Mouse (Mus musculus): ENCODE measurements around the gene Trpv4. TPM values are rescaled to one million over a fixed set of nuclear protein-coding genes. Genes with fewer than 3 reads are reported as not detected.

The Trpv4 gene
- polyA plus RNA-seq, 1 experiment from 2014 or later, result 0.17 TPM

GRCm38 (mm10) chr5:114625590-114625989, 32.6 kb downstream of the Trpv4 start:
- H3K4me2 ChIP-seq (ENCODE audit: low read depth, low read length, severe bottlenecking), result no peak overlapping the region
- H3K9ac ChIP-seq (ENCODE audit: low read length), result no peak overlapping the region
- no peak overlapping the region for H3K27ac ChIP-seq (ENCODE audit: low read depth, low read length)
- no peak for ATAC-seq (replicated peaks; ENCODE audit: low FRiP score)
- no peaks in the 10 kb centered on the region; the same call in 1 of the 2 replicates for H3K27me3 ChIP-seq (ENCODE audit: control insufficient read depth, insufficient read depth, low read length)
- H3K4me1 ChIP-seq (replicated peaks; ENCODE audit: control insufficient read depth, insufficient read depth, low read length), result no peaks in the 10 kb centered on the region
- H3K36me3 ChIP-seq (ENCODE audit: control insufficient read depth, insufficient read depth, low read length), result no peaks in the 10 kb centered on the region
- H3K9me3 ChIP-seq (ENCODE audit: control insufficient read depth, low read length), result no peaks in the 10 kb centered on the region
- WGBS, result 21% methylated on average over 3 of the region's 3 CpGs
- peak; percentile 84 for DNase-seq (ENCODE audit: low spot score)
- no peak overlapping the region for H3K4me3 ChIP-seq (ENCODE audit: low read depth, low read length)

- 45% methylated on average over 6 of the region's 6 CpGs for WGBS
- Histone ChIP-seq H3K36me3 (ENCODE audit: control insufficient read depth, insufficient read depth, low read length) (no peaks in the 10 kb centered on the region), H3K9me3 (ENCODE audit: control insufficient read depth, low read length) (no peaks in the 10 kb centered on the region)
Measured at GRCm38 (mm10) chr5:114620305-114620704, 37.9 kb downstream of the Trpv4 start.

GRCm38 (mm10) chr5:114618851-114619250, 39.4 kb downstream of the Trpv4 start:
- no peak overlapping the region for H3K9ac ChIP-seq (ENCODE audit: low read length)
- DNase-seq (ENCODE audit: low spot score) (peak; percentile 91), ATAC-seq (replicated peaks; ENCODE audit: low FRiP score) (peak; percentile 28; the same call in 1 of the 2 replicates)
- no peak overlapping the region for H3K27ac ChIP-seq (ENCODE audit: low read depth, low read length)
- no peaks in the 10 kb centered on the region; the same call in 1 of the 2 replicates for H3K27me3 ChIP-seq (ENCODE audit: control insufficient read depth, insufficient read depth, low read length)
- 26% methylated on average over 8 of the region's 8 CpGs for WGBS
- no peaks in the 10 kb centered on the region for H3K9me3 ChIP-seq (ENCODE audit: control insufficient read depth, low read length)
- no peaks in the 10 kb centered on the region for H3K4me1 ChIP-seq (replicated peaks; ENCODE audit: control insufficient read depth, insufficient read depth, low read length)
- no peak overlapping the region for H3K4me3 ChIP-seq (ENCODE audit: low read depth, low read length)
- no peaks in the 10 kb centered on the region for H3K36me3 ChIP-seq (ENCODE audit: control insufficient read depth, insufficient read depth, low read length)
- H3K4me2 ChIP-seq (ENCODE audit: low read depth, low read length, severe bottlenecking), result no peak overlapping the region

More at GRCm38 (mm10) chr5:114620305-114620704, 37.9 kb downstream of the Trpv4 start:
- H3K27me3 ChIP-seq (ENCODE audit: control insufficient read depth, insufficient read depth, low read length), result no peaks in the 10 kb centered on the region; the same call in 1 of the 2 replicates
- H3K27ac ChIP-seq (ENCODE audit: low read depth, low read length), result no peak overlapping the region
- DNase-seq (ENCODE audit: low spot score) (no peak), ATAC-seq (replicated peaks; ENCODE audit: low FRiP score) (no peak)
- no peaks in the 10 kb centered on the region for H3K4me1 ChIP-seq (replicated peaks; ENCODE audit: control insufficient read depth, insufficient read depth, low read length)
- H3K4me2 ChIP-seq (ENCODE audit: low read depth, low read length, severe bottlenecking), result no peak overlapping the region
- no peak overlapping the region for H3K9ac ChIP-seq (ENCODE audit: low read length)
- no peak overlapping the region for H3K4me3 ChIP-seq (ENCODE audit: low read depth, low read length)

- DNase-seq (ENCODE audit: low spot score) (no peak), ATAC-seq (replicated peaks; ENCODE audit: low FRiP score) (no peak)
- Histone ChIP-seq H3K27me3 (ENCODE audit: control insufficient read depth, insufficient read depth, low read length) (no peaks in the 10 kb centered on the region; the same call in 1 of the 2 replicates), H3K4me1 (replicated peaks; ENCODE audit: control insufficient read depth, insufficient read depth, low read length) (no peaks in the 10 kb centered on the region), H3K9me3 (ENCODE audit: control insufficient read depth, low read length) (no peaks in the 10 kb centered on the region), H3K9ac (ENCODE audit: low read length) (no peak overlapping the region), H3K4me2 (ENCODE audit: low read depth, low read length, severe bottlenecking) (no peak overlapping the region), H3K27ac (ENCODE audit: low read depth, low read length) (no peak overlapping the region), H3K4me3 (ENCODE audit: low read depth, low read length) (no peak overlapping the region), H3K36me3 (ENCODE audit: control insufficient read depth, insufficient read depth, low read length) (no peaks in the 10 kb centered on the region)
- 85% methylated on average over 12 of the region's 12 CpGs for WGBS
Measured at GRCm38 (mm10) chr5:114617809-114618208, 40.4 kb downstream of the Trpv4 start.

GRCm38 (mm10) chr5:114616336-114617061, 41.7 kb downstream of the Trpv4 start:
- H3K4me2 ChIP-seq (ENCODE audit: low read depth, low read length, severe bottlenecking), result no peak overlapping the region
- ATAC-seq (replicated peaks; ENCODE audit: low FRiP score) (no peak), DNase-seq (ENCODE audit: low spot score) (no peak)
- H3K9me3 ChIP-seq (ENCODE audit: control insufficient read depth, low read length), result no peaks in the 10 kb centered on the region
- H3K4me1 ChIP-seq (replicated peaks; ENCODE audit: control insufficient read depth, insufficient read depth, low read length), result no peaks in the 10 kb centered on the region; the same call in 1 of the 2 replicates
- WGBS, result 87% methylated on average over 11 of the region's 11 CpGs
- H3K9ac ChIP-seq (ENCODE audit: low read length), result no peak overlapping the region
- H3K27ac ChIP-seq (ENCODE audit: low read depth, low read length), result no peak overlapping the region
- H3K4me3 ChIP-seq (ENCODE audit: low read depth, low read length), result no peak overlapping the region
- no peaks in the 10 kb centered on the region; the same call in 1 of the 2 replicates for H3K27me3 ChIP-seq (ENCODE audit: control insufficient read depth, insufficient read depth, low read length)
- no peaks in the 10 kb centered on the region for H3K36me3 ChIP-seq (ENCODE audit: control insufficient read depth, insufficient read depth, low read length)

- Histone ChIP-seq H3K9ac (ENCODE audit: low read length) (no peak overlapping the region), H3K27ac (ENCODE audit: low read depth, low read length) (no peak overlapping the region), H3K4me3 (ENCODE audit: low read depth, low read length) (no peak overlapping the region), H3K36me3 (ENCODE audit: control insufficient read depth, insufficient read depth, low read length) (no peaks in the 10 kb centered on the region), H3K4me1 (replicated peaks; ENCODE audit: control insufficient read depth, insufficient read depth, low read length) (no peaks in the 10 kb centered on the region; the same call in 1 of the 2 replicates), H3K4me2 (ENCODE audit: low read depth, low read length, severe bottlenecking) (no peak overlapping the region), H3K27me3 (ENCODE audit: control insufficient read depth, insufficient read depth, low read length) (no peaks in the 10 kb centered on the region), H3K9me3 (ENCODE audit: control insufficient read depth, low read length) (no peaks in the 10 kb centered on the region)
- ATAC-seq (replicated peaks; ENCODE audit: low FRiP score), result no peak
- DNase-seq (ENCODE audit: low spot score), result no peak
- WGBS, result 66% methylated on average over 7 of the region's 7 CpGs
Measured at GRCm38 (mm10) chr5:114614863-114615262, 43.4 kb downstream of the Trpv4 start.

GRCm38 (mm10) chr5:114611968-114612608, 46.1 kb downstream of the Trpv4 start:
- H3K4me2 ChIP-seq (ENCODE audit: low read depth, low read length, severe bottlenecking), result no peak overlapping the region
- H3K9ac ChIP-seq (ENCODE audit: low read length), result no peak overlapping the region
- 65% methylated on average over 25 of the region's 25 CpGs for WGBS
- no peaks in the 10 kb centered on the region for H3K9me3 ChIP-seq (ENCODE audit: control insufficient read depth, low read length)
- peaks cover 7% of the 10 kb centered on the region for H3K4me1 ChIP-seq (replicated peaks; ENCODE audit: control insufficient read depth, insufficient read depth, low read length)
- no peak overlapping the region for H3K4me3 ChIP-seq (ENCODE audit: low read depth, low read length)
- DNase-seq (ENCODE audit: low spot score) (peak; percentile 84), ATAC-seq (replicated peaks; ENCODE audit: low FRiP score) (no peak)
- no peaks in the 10 kb centered on the region for H3K36me3 ChIP-seq (ENCODE audit: control insufficient read depth, insufficient read depth, low read length)
- no peak overlapping the region for H3K27ac ChIP-seq (ENCODE audit: low read depth, low read length)
- H3K27me3 ChIP-seq (ENCODE audit: control insufficient read depth, insufficient read depth, low read length), result no peaks in the 10 kb centered on the region

- Histone ChIP-seq H3K36me3 (ENCODE audit: control insufficient read depth, insufficient read depth, low read length) (no peaks in the 10 kb centered on the region), H3K4me2 (ENCODE audit: low read depth, low read length, severe bottlenecking) (no peak overlapping the region), H3K4me3 (ENCODE audit: low read depth, low read length) (no peak overlapping the region), H3K9ac (ENCODE audit: low read length) (no peak overlapping the region), H3K27ac (ENCODE audit: low read depth, low read length) (no peak overlapping the region), H3K4me1 (replicated peaks; ENCODE audit: control insufficient read depth, insufficient read depth, low read length) (peaks cover 7% of the 10 kb centered on the region), H3K9me3 (ENCODE audit: control insufficient read depth, low read length) (no peaks in the 10 kb centered on the region), H3K27me3 (ENCODE audit: control insufficient read depth, insufficient read depth, low read length) (no peaks in the 10 kb centered on the region)
- DNase-seq (ENCODE audit: low spot score), result no peak
- no peak for ATAC-seq (replicated peaks; ENCODE audit: low FRiP score)
- WGBS, result 90% methylated on average over 10 of the region's 10 CpGs
Measured at GRCm38 (mm10) chr5:114611256-114611655, 47.0 kb downstream of the Trpv4 start.
